In genomic region chr11:75439363-75439762, GRCm38 (mm10) we compare ENCODE assay signal across 14 mouse cellular contexts. TPM values are rescaled to one million over a fixed set of nuclear protein-coding genes. Genes with fewer than 3 reads are reported as not detected.
DNase-seq lines count a peak whose midpoint lies in the region; ATAC-seq and TF ChIP-seq lines count a peak whose summit lies in the region.
"Had no signal": no experiment of that assay in that cellular context is flagged by ENCODE, and none has a peak within 500 bp of the region (broad histone marks: within the 10 kb centered on the region; RNA-seq: fewer than 3 reads in every experiment).

Gene Serpinf2 (minus strand): TSS chr11:75439591.

- peaks cover 85% of the 10 kb centered on the region for H3K36me3 ChIP-seq in erythroblast, embryonic 14.5 days (ENCODE audit: control insufficient read depth)
- peaks cover 19% of the 10 kb centered on the region for H3K36me3 ChIP-seq in liver, embryonic 11.5 days (ENCODE audit: control insufficient read depth, insufficient read depth, low read length)
- peaks cover 6% of the 10 kb centered on the region; the same call in 1 of the 2 replicates for H3K36me3 ChIP-seq in stomach, postnatal 0 days (ENCODE audit: control insufficient read depth, insufficient read depth, low read length)
- peaks cover 11% of the 10 kb centered on the region for H3K36me3 ChIP-seq in limb, embryonic 10.5 days
- peaks cover 8% of the 10 kb centered on the region for H3K36me3 ChIP-seq in hindbrain, embryonic 16.5 days (ENCODE audit: control insufficient read depth, insufficient read depth, low read length)
- H3K36me3 ChIP-seq: lung, embryonic 15.5 days had no signal

- peak within 1 kb of the TSS; percentile 42 for H3K27ac ChIP-seq in liver, embryonic 11.5 days (ENCODE audit: low read depth, low read length)
- peak within 1 kb of the TSS; percentile 24; the same call in 1 of the 2 replicates for H3K27ac ChIP-seq in stomach, postnatal 0 days (replicated peaks)
- H3K27ac ChIP-seq in limb, embryonic 10.5 days, result no peak within 1 kb of the TSS
- H3K27ac ChIP-seq in hindbrain, embryonic 16.5 days (ENCODE audit: low read depth, low read length), result no peak within 1 kb of the TSS
- H3K27ac ChIP-seq: lung, embryonic 15.5 days had no signal

- H3K4me3 ChIP-seq in erythroblast, embryonic 14.5 days (replicated peaks), result peak within 1 kb of the TSS; percentile 51
- peak within 1 kb of the TSS; percentile 44 for H3K4me3 ChIP-seq in liver, embryonic 11.5 days (ENCODE audit: low read depth, low read length)
- H3K4me3 ChIP-seq in stomach, postnatal 0 days (ENCODE audit: low read depth, low read length), result no peak within 1 kb of the TSS
- H3K4me3 ChIP-seq in limb, embryonic 10.5 days, result no peak within 1 kb of the TSS
- no peak within 1 kb of the TSS for H3K4me3 ChIP-seq in hindbrain, embryonic 16.5 days (ENCODE audit: low read length)
- H3K4me3 ChIP-seq: lung, embryonic 15.5 days; megakaryocyte, embryonic 14.5 days had no signal

- peaks cover 18% of the 10 kb centered on the region for H3K4me1 ChIP-seq in erythroblast, embryonic 14.5 days (ENCODE audit: control insufficient read depth)
- 0 out of 2 replicates have a peak, but pooled peaks cover 2% of the 10 kb centered on the region for H3K4me1 ChIP-seq in liver, embryonic 11.5 days (replicated peaks; ENCODE audit: control insufficient read depth, insufficient read depth, low read length)
- no peaks in the 10 kb centered on the region for H3K4me1 ChIP-seq in stomach, postnatal 0 days (replicated peaks; ENCODE audit: control insufficient read depth, insufficient read depth)
- peaks cover 8% of the 10 kb centered on the region for H3K4me1 ChIP-seq in limb, embryonic 10.5 days
- H3K4me1 ChIP-seq in hindbrain, embryonic 16.5 days (ENCODE audit: control insufficient read depth, insufficient read depth, low read depth, low read length), result no peaks in the 10 kb centered on the region
- H3K4me1 ChIP-seq: lung, embryonic 15.5 days had no signal

- no peak for TF ChIP-seq CTCF in stomach, postnatal 0 days (IDR thresholded peaks at IDR 0.05; ENCODE audit: low read depth)

- ATAC-seq in erythroblast, adult 5-6 weeks (replicated peaks; ENCODE audit: low FRiP score, poor library complexity, severe bottlenecking), result no peak
- ATAC-seq in liver, embryonic 11.5 days (replicated peaks; ENCODE audit: low FRiP score), result peak; percentile 51
- ATAC-seq in stomach, postnatal 0 days (ENCODE audit: low FRiP score, low TSS enrichment), result peak; percentile 26; the same call in 1 of the 2 replicates
- ATAC-seq in hindbrain, embryonic 16.5 days, result no peak
- ATAC-seq: forebrain, embryonic 14.5 days had no signal

- H3K9me3 ChIP-seq in erythroblast, embryonic 14.5 days (ENCODE audit: control insufficient read depth, low read length), result peaks cover 8% of the 10 kb centered on the region
- H3K9me3 ChIP-seq in liver, embryonic 11.5 days (ENCODE audit: control insufficient read depth, low read length), result peaks cover 2% of the 10 kb centered on the region
- no peaks in the 10 kb centered on the region for H3K9me3 ChIP-seq in stomach, postnatal 0 days (ENCODE audit: control insufficient read depth, low read length)
- H3K9me3 ChIP-seq in limb, embryonic 10.5 days (replicated peaks), result no peaks in the 10 kb centered on the region
- H3K9me3 ChIP-seq in hindbrain, embryonic 16.5 days (ENCODE audit: control insufficient read depth, low read length), result no peaks in the 10 kb centered on the region
- H3K9me3 ChIP-seq: lung, embryonic 15.5 days had no signal

- no peak for TF ChIP-seq EP300 in stomach, postnatal 0 days (optimal IDR thresholded peaks at IDR 0.05)

- H3K9ac ChIP-seq in liver, embryonic 11.5 days (ENCODE audit: low read depth, low read length), result peak within 1 kb of the TSS; percentile 55
- 0 out of 2 replicates have a peak within 1 kb of the TSS, but pooled peaks have one; percentile 27 for H3K9ac ChIP-seq in stomach, postnatal 0 days (ENCODE audit: low read length)
- no peak within 1 kb of the TSS for H3K9ac ChIP-seq in hindbrain, embryonic 16.5 days (ENCODE audit: low read depth, low read length)
- H3K9ac ChIP-seq: lung, embryonic 15.5 days had no signal

- 66% methylated on average over 6 of the region's 6 CpGs for WGBS in liver, embryonic 11.5 days
- WGBS in stomach, postnatal 0 days, result 52% methylated on average over 6 of the region's 6 CpGs
- WGBS in limb, embryonic 10.5 days, result 88% methylated on average over 6 of the region's 6 CpGs
- WGBS in hindbrain, embryonic 16.5 days, result 92% methylated on average over 6 of the region's 6 CpGs

- peak within 1 kb of the TSS; percentile 50 for H3K4me2 ChIP-seq in liver, embryonic 11.5 days
- no peak within 1 kb of the TSS for H3K4me2 ChIP-seq in stomach, postnatal 0 days (replicated peaks; ENCODE audit: low read depth)
- H3K4me2 ChIP-seq in hindbrain, embryonic 16.5 days (ENCODE audit: low read length), result no peak within 1 kb of the TSS
- H3K4me2 ChIP-seq: lung, embryonic 15.5 days had no signal

- DNase-seq in kidney, adult 9 months, result peak; percentile 84
- DNase-seq in liver, embryonic 11.5 days (ENCODE audit: low spot score), result no peak
- peak; percentile 49 for DNase-seq in stomach, postnatal 0 days (ENCODE audit: low spot score)
- DNase-seq in urinary bladder, postnatal 4 days (ENCODE audit: low spot score in 2 of 2), result no peak
- DNase-seq in limb, embryonic 10.5 days (ENCODE audit: low spot score), result no peak

- H3K27me3 ChIP-seq in erythroblast, embryonic 14.5 days (ENCODE audit: control insufficient read depth), result no peaks in the 10 kb centered on the region; the same call in 1 of the 2 replicates
- H3K27me3 ChIP-seq in liver, embryonic 11.5 days (replicated peaks; ENCODE audit: control insufficient read depth, insufficient read depth, low read length), result no peaks in the 10 kb centered on the region
- no peaks in the 10 kb centered on the region for H3K27me3 ChIP-seq in stomach, postnatal 0 days (ENCODE audit: control insufficient read depth, insufficient read depth, low read length)
- no peaks in the 10 kb centered on the region for H3K27me3 ChIP-seq in limb, embryonic 10.5 days (ENCODE audit: low read depth, poor library complexity, severe bottlenecking)
- H3K27me3 ChIP-seq in hindbrain, embryonic 16.5 days (replicated peaks; ENCODE audit: control insufficient read depth, insufficient read depth, low read length), result no peaks in the 10 kb centered on the region
- H3K27me3 ChIP-seq: lung, embryonic 15.5 days had no signal

RNA-seq across cellular contexts. Expression of gene Serpinf2, which starts in this region (rescaled TPM):
- 0.36 and 0.42 TPM in 2 replicates for polyA plus RNA-seq in erythroblast, embryonic 14.5 days (2012)
- total RNA-seq in erythroblast, adult 5-6 weeks (2015; ENCODE audit: low replicate concordance), result 4.6 TPM in 1 of 2 replicates, not detected in the other
- 0.70 and 0.94 TPM in 2 replicates for total RNA-seq in erythroblast, adult 5-6 weeks (2017; ENCODE audit: low replicate concordance)
- 321 and 377 TPM in 2 replicates for polyA plus RNA-seq in liver, embryonic 11.5 days (2014; fragmentation: Nextera tagmentation; extraction: Ambion mirVana)
- polyA plus RNA-seq in stomach, postnatal 0 days (2015; fragmentation: Nextera tagmentation; extraction: Ambion mirVana), result 17.8 and 19.7 TPM in 2 replicates
- 0.36 TPM in 1 of 2 replicates, not detected in the other for polyA plus RNA-seq in limb, embryonic 10.5 days (2016; fragmentation: Nextera tagmentation; extraction: Ambion mirVana)
- polyA plus RNA-seq in hindbrain, embryonic 16.5 days (2015; fragmentation: Nextera tagmentation; extraction: Ambion mirVana), result 0.06 TPM in 1 of 2 replicates, not detected in the other
- total RNA-seq: heart, postnatal 25 days; left cerebral cortex, postnatal 25 days had no signal
- polyA plus RNA-seq: embryonic facial prominence, embryonic 14.5 days; forebrain, embryonic 14.5 days had no signal

Comparison
In these comparisons a context has a peak if more than half of its experiments do, and no peak if none do; other contexts are left out.
1. RNA of gene Serpinf2 (polyA plus RNA-seq): 321 to 377 TPM in liver, embryonic 11.5 days; 17.8 to 19.7 TPM in stomach, postnatal 0 days, 0.36 to 0.42 TPM in erythroblast, embryonic 14.5 days, 0.06 TPM in hindbrain, embryonic 16.5 days and 0.36 TPM in limb, embryonic 10.5 days; every median in the first group is over 10 times any median in the second.
2. H3K4me3 ChIP-seq: peak in erythroblast, embryonic 14.5 days (single experiment) and liver, embryonic 11.5 days (single experiment); none in stomach, postnatal 0 days (single experiment), limb, embryonic 10.5 days (single experiment) and hindbrain, embryonic 16.5 days (single experiment).
3. ATAC-seq: peak in liver, embryonic 11.5 days (single experiment) and stomach, postnatal 0 days (single experiment); none in erythroblast, adult 5-6 weeks (single experiment) and hindbrain, embryonic 16.5 days (single experiment).
4. DNase-seq: peak in kidney, adult 9 months (single experiment) and stomach, postnatal 0 days (single experiment); none in liver, embryonic 11.5 days (single experiment), urinary bladder, postnatal 4 days (0 of 2) and limb, embryonic 10.5 days (single experiment).
5. H3K27ac ChIP-seq: peak in liver, embryonic 11.5 days (single experiment) and stomach, postnatal 0 days (single experiment); none in limb, embryonic 10.5 days (single experiment) and hindbrain, embryonic 16.5 days (single experiment).